Mouse (Mus musculus) kidney, embryonic 15.5 days (tissue): Measurements from ENCODE around the gene D11Wsu47e. TPM values are rescaled to one million over a fixed set of nuclear protein-coding genes. Genes with fewer than 3 reads are reported as not detected.

Source experiments
- ATAC-seq: fragments of 200-750 bp; cut with Nextera tagmentation; replicated peaks from 2 replicates; pipeline ENCODE4 v1.8.0; 2017; ENCODE audit warnings: moderate TSS enrichment; ENCODE audit not compliant: low FRiP score
- H3K27ac ChIP-seq: fragments of 300-500 bp; sonication (generic); 2 replicates; pipeline ENCODE4 v1.5.1; 2015; ENCODE audit warnings: mild to moderate bottlenecking, inconsistent platforms
- H3K27me3 ChIP-seq: fragments of 300-500 bp; sonication (generic); 2 replicates; pipeline ENCODE4 v1.6.1; 2015; ENCODE audit warnings: inconsistent platforms
- H3K36me3 ChIP-seq: fragments of 300-500 bp; sonication (generic); 2 replicates; pipeline ENCODE4 v1.6.1; 2015; ENCODE audit warnings: inconsistent platforms
- H3K4me1 ChIP-seq: fragments of 300-500 bp; sonication (generic); 2 replicates; pipeline ENCODE4 v1.6.1; 2015; ENCODE audit warnings: inconsistent platforms
- H3K4me2 ChIP-seq: fragments of 300-500 bp; sonication (generic); 2 replicates; pipeline ENCODE4 v1.6.1; 2015; ENCODE audit warnings: moderate library complexity, mild to moderate bottlenecking, inconsistent platforms
- H3K4me3 ChIP-seq: fragments of 300-500 bp; sonication (generic); replicated peaks from 2 replicates; pipeline ENCODE4 v1.5.1; 2015; ENCODE audit warnings: mild to moderate bottlenecking, inconsistent platforms
- H3K9ac ChIP-seq: fragments of 300-500 bp; sonication (generic); 2 replicates; pipeline ENCODE4 v1.6.1; 2015; ENCODE audit warnings: mild to moderate bottlenecking, inconsistent platforms
- H3K9me3 ChIP-seq: fragments of 300-500 bp; sonication (generic); replicated peaks from 2 replicates; pipeline ENCODE4 v1.6.1; 2016; ENCODE audit warnings: inconsistent platforms
- WGBS: fragments of 180-500 bp; shearing (Covaris S2); methylation state at CpG from one replicate; pipeline ENCODE4 v1.1.7; 2015; ENCODE audit warnings: mixed read lengths; 5-methylcytosine and 5-hydroxymethylcytosine counted together
- polyA plus RNA-seq: library from polyadenylated mRNA; unstranded; fragments of >200 nt; fragmentation: Nextera tagmentation; extraction: Ambion mirVana; gene quantifications from 2 replicates; pipeline ENCODE4 v1.2.1, GENCODE M21; 2015

Gene D11Wsu47e
- polyA plus RNA-seq, 1 experiment from 2014 or later = 21.3 TPM

GRCm38 (mm10) chr11:113742998-113743397, 58.8 kb downstream of the D11Wsu47e start:
- Histone ChIP-seq H3K9ac (no peak overlapping the region), H3K9me3 (no peaks in the 10 kb centered on the region), H3K27ac (no peak overlapping the region), H3K4me1 (peaks cover 34% of the 10 kb centered on the region), H3K4me3 (no peak overlapping the region), H3K4me2 (no peak overlapping the region), H3K27me3 (no peaks in the 10 kb centered on the region), H3K36me3 (peaks cover 52% of the 10 kb centered on the region)
- no peak for ATAC-seq
- 97% methylated on average over 1 of the region's 1 CpGs for WGBS

Other genes with a start within 250 kb of the D11Wsu47e start
- 0.51 and 1.1 TPM in 2 replicates for gene Sstr2, start 65.1 kb upstream of the D11Wsu47e start, polyA plus RNA-seq
- gene Cog1, start 35.2 kb upstream of the D11Wsu47e start, polyA plus RNA-seq = 23.6 and 25.6 TPM in 2 replicates
- gene Slc39a11, start 34.3 kb upstream of the D11Wsu47e start, polyA plus RNA-seq = 22.0 and 22.2 TPM in 2 replicates
- 44.4 and 45.3 TPM in 2 replicates for gene Fam104a, start 257 bp upstream of the D11Wsu47e start, polyA plus RNA-seq
- 0.74 and 1.2 TPM in 2 replicates for gene Cpsf4l, start 25.6 kb downstream of the D11Wsu47e start, polyA plus RNA-seq
- gene Cdc42ep4, start 67.5 kb downstream of the D11Wsu47e start, polyA plus RNA-seq = 63.7 and 66.7 TPM in 2 replicates